Mouse (Mus musculus) spleen, adult 2 months (tissue): ENCODE measurements around the gene Emilin2.

ENCODE experiments used
- CTCF ChIP-seq: fragments of 200-500 bp; IDR thresholded peaks from 2 replicates; pipeline ENCODE4 v1.5.1; 2011; ENCODE audit warnings: mild to moderate bottlenecking, inconsistent platforms; ENCODE audit not compliant: insufficient read depth, insufficient read length, insufficient replicate concordance; ENCODE audit errors: extremely low read depth
- POLR2A ChIP-seq: fragments of 200-500 bp; IDR thresholded peaks from 2 replicates; pipeline ENCODE4 v1.6.1; 2011; ENCODE audit warnings: low read depth, low read length, inconsistent platforms

- TF ChIP-seq POLR2A (no peak), CTCF (no peak)
These were observed 1.1 kb downstream of the Emilin2 start for GRCm38 (mm10) chr17:71310486-71311339.
